Mouse (Mus musculus) limb, embryonic 15.5 days (tissue): ENCODE measurements at regions not wholly inside any gene's neighbourhood (a gene's known extent, or its start where the extent isn't known, plus 50 kb on each side); places are given as distances from the start of the nearest gene placed in this dataset.

ENCODE experiments used
- ATAC-seq: fragments of 200-750 bp; cut with Nextera tagmentation; 2 replicates; pipeline ENCODE4 v1.8.0; 2017; ENCODE audit warnings: low read depth, moderate TSS enrichment; ENCODE audit not compliant: insufficient number of reproducible peaks, low FRiP score, low TSS enrichment
- H3K27ac ChIP-seq: fragments of 300-500 bp; sonication (generic); 2 replicates; pipeline ENCODE4 v1.5.1; 2015; ENCODE audit warnings: moderate library complexity, mild to moderate bottlenecking, inconsistent platforms
- H3K27me3 ChIP-seq: fragments of 300-500 bp; sonication (generic); 2 replicates; pipeline ENCODE4 v1.6.1; 2015; ENCODE audit warnings: inconsistent platforms
- H3K36me3 ChIP-seq: fragments of 300-500 bp; sonication (generic); 2 replicates; pipeline ENCODE4 v1.6.1; 2015; ENCODE audit warnings: inconsistent platforms
- H3K4me1 ChIP-seq: fragments of 300-500 bp; sonication (generic); 2 replicates; pipeline ENCODE4 v1.6.1; 2015; ENCODE audit warnings: inconsistent platforms
- H3K4me2 ChIP-seq: fragments of 300-500 bp; sonication (generic); 2 replicates; pipeline ENCODE4 v1.6.1; 2015; ENCODE audit warnings: mild to moderate bottlenecking, inconsistent platforms
- H3K4me3 ChIP-seq: fragments of 300-500 bp; sonication (generic); 2 replicates; pipeline ENCODE4 v1.5.1; 2015; ENCODE audit warnings: mild to moderate bottlenecking, inconsistent platforms
- H3K9ac ChIP-seq: fragments of 300-500 bp; sonication (generic); 2 replicates; pipeline ENCODE4 v1.6.1; 2015; ENCODE audit warnings: inconsistent platforms
- H3K9me3 ChIP-seq: fragments of 300-500 bp; sonication (generic); 2 replicates; pipeline ENCODE4 v1.6.1; 2016; ENCODE audit warnings: inconsistent platforms
- WGBS: fragments of 180-500 bp; shearing (Covaris S2); methylation state at CpG from one replicate; pipeline ENCODE4 v1.1.7; 2015; 5-methylcytosine and 5-hydroxymethylcytosine counted together

- Histone ChIP-seq H3K4me2 (no peak overlapping the region), H3K4me3 (no peak overlapping the region), H3K9me3 (no peaks in the 10 kb centered on the region), H3K4me1 (no peaks in the 10 kb centered on the region), H3K27me3 (no peaks in the 10 kb centered on the region), H3K36me3 (no peaks in the 10 kb centered on the region), H3K9ac (no peak overlapping the region), H3K27ac (no peak overlapping the region)
- 85% methylated on average over 3 of the region's 3 CpGs for WGBS
- ATAC-seq: no peak
These were observed 184.0 kb downstream of the Btg1 start for GRCm38 (mm10) chr10:96800801-96801200.

GRCm38 (mm10) chr10:96804030-96804784 is 187.4 kb downstream of the Btg1 start:
- Histone ChIP-seq H3K9ac (no peak overlapping the region), H3K9me3 (no peaks in the 10 kb centered on the region), H3K27me3 (no peaks in the 10 kb centered on the region), H3K4me2 (no peak overlapping the region), H3K36me3 (no peaks in the 10 kb centered on the region), H3K4me1 (no peaks in the 10 kb centered on the region), H3K27ac (no peak overlapping the region), H3K4me3 (no peak overlapping the region)
- ATAC-seq: no peak
- WGBS: 38% methylated on average over 7 of the region's 7 CpGs

- H3K4me1 ChIP-seq: no peaks in the 10 kb centered on the region
- no peak overlapping the region for H3K9ac ChIP-seq
- H3K27ac ChIP-seq: no peak overlapping the region
- no peaks in the 10 kb centered on the region for H3K9me3 ChIP-seq
- ATAC-seq: no peak
- H3K36me3 ChIP-seq: no peaks in the 10 kb centered on the region
- H3K4me2 ChIP-seq: no peak overlapping the region
- H3K4me3 ChIP-seq: no peak overlapping the region
- H3K27me3 ChIP-seq: no peaks in the 10 kb centered on the region
- 58% methylated on average over 7 of the region's 7 CpGs for WGBS
These were observed 189.8 kb downstream of the Btg1 start for GRCm38 (mm10) chr10:96806579-96806978.

DNA sequence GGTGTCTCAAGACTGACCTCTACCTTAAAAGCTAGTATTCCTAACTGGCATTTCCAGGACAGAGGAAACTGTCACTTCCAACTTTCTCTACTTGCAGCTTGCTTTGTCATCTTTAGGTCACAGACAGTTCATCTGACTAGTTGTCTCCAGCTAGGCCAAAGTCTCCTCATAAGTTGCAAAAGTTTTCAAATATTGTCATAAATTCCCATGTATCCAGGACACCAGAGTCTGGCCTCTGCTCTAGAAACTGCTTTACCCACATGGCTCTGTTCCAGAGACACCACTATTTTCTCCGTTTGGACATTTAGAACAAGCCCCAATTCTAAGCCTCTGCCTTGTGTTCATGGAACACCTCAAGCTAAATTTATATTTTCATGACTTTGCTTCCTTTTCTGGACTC is 205.0 kb downstream of the Btg1 start:
- no peaks in the 10 kb centered on the region for H3K9me3 ChIP-seq
- H3K4me2 ChIP-seq: no peak overlapping the region
- peak overlapping the region; percentile 43; the same call in 1 of the 2 replicates for H3K27ac ChIP-seq
- WGBS: 28% methylated on average over 1 of the region's 1 CpGs
- H3K27me3 ChIP-seq: no peaks in the 10 kb centered on the region
- H3K9ac ChIP-seq: no peak overlapping the region
- no peak for ATAC-seq
- H3K4me1 ChIP-seq: peaks cover 12% of the 10 kb centered on the region; the same call in 1 of the 2 replicates
- H3K36me3 ChIP-seq: no peaks in the 10 kb centered on the region
- no peak overlapping the region for H3K4me3 ChIP-seq

- H3K9ac ChIP-seq: no peak overlapping the region
- no peaks in the 10 kb centered on the region for H3K36me3 ChIP-seq
- H3K27me3 ChIP-seq: no peaks in the 10 kb centered on the region
- H3K4me3 ChIP-seq: no peak overlapping the region
- peaks cover 12% of the 10 kb centered on the region; the same call in 1 of the 2 replicates for H3K4me1 ChIP-seq
- no peak for ATAC-seq
- WGBS: 21% methylated on average over 7 of the region's 7 CpGs
- H3K27ac ChIP-seq: peak overlapping the region; percentile 43; the same call in 1 of the 2 replicates
- H3K9me3 ChIP-seq: no peaks in the 10 kb centered on the region
- no peak overlapping the region for H3K4me2 ChIP-seq
These were observed 205.8 kb downstream of the Btg1 start for GRCm38 (mm10) chr10:96822344-96823335.

DNA sequence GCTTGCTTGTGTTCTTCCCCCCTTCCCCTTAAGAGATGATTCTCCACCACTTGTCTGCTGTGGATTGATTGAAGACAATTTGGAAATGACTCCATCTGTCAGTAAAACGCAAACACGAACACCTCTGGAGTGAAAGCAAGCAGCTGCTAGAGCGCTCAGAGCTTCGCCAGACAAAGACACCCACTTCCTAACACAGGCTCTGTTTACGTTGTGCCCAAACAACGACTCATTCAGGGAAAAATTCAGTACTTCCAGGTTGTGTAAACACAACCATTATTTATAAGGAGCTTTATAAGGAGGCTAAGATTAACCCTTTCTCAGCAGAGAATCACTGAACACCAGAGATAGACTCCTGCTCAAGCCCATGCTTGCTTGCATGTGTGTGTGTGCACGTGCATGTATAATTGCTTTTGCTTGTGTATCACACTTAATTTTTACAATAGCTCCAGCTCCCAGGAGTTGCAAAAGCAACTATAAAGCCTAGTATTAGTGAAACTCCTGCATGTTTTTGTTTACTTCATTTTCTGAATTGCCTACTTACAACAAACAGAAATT is 209.5 kb downstream of the Btg1 start:
- Histone ChIP-seq H3K36me3 (no peaks in the 10 kb centered on the region), H3K9me3 (no peaks in the 10 kb centered on the region), H3K27me3 (no peaks in the 10 kb centered on the region), H3K4me2 (peak overlapping the region; percentile 10; the same call in 1 of the 2 replicates), H3K27ac (no peak overlapping the region), H3K4me3 (no peak overlapping the region), H3K9ac (no peak overlapping the region), H3K4me1 (peaks cover 12% of the 10 kb centered on the region; the same call in 1 of the 2 replicates)
- WGBS: 19% methylated on average over 7 of the region's 7 CpGs
- ATAC-seq: no peak

DNA sequence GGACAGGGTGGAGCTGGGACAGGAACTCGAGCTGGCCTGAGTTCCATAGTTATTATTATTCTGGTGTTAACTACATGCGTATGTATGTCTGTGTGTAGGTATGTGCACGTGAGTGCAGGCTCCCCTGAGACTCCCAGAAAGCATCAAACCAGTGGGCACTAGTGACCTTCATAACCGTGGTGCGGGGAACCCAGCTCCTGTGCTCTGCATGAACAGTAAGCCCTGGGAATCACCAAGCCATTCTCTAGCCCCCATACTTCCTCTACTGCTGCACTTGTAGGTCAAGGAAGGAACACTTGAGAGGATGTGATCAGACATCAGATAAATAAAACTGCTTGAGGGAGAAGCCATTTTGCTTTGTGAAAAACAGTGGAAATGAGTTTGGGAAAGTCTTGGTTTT is 211.2 kb downstream of the Btg1 start:
- Histone ChIP-seq H3K27ac (no peak overlapping the region), H3K4me3 (no peak overlapping the region), H3K4me1 (0 out of 2 replicates have a peak, but pooled peaks cover 6% of the 10 kb centered on the region), H3K4me2 (no peak overlapping the region), H3K27me3 (no peaks in the 10 kb centered on the region), H3K36me3 (no peaks in the 10 kb centered on the region), H3K9ac (no peak overlapping the region), H3K9me3 (no peaks in the 10 kb centered on the region)
- no peak for ATAC-seq
- WGBS: 76% methylated on average over 5 of the region's 5 CpGs

DNA sequence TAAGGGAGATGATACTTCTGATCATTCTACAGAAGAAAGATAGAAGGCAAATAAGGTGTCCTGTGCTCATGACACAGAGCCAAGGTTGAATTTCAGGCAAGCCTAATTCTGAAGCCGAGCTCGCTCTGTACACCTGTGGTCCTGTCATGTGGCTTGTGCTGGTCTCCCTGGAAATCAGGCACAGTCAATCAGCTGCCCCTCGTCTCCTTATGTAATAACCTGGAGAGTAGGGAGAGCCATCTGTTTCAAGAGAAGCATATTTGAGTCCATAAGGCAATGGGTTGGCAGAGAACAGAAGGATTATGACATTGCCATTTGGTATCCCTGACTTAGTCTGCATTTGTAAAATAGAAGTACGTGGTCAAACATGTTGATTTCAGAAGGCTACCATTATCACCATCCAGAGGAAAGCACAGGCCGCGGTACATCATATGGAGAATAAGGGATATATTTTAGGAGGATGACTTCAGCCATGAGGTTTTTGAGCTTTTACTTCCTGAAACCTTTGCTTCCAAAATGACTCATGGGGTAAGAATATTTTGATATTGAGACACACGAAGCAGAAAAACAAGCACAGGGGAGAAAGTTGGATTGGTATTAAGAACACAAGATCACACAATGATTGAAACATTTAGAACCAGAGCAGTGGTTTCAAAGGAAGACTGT is 211.9 kb downstream of the Btg1 start:
- WGBS: 82% methylated on average over 7 of the region's 7 CpGs
- Histone ChIP-seq H3K4me3 (no peak overlapping the region), H3K9ac (no peak overlapping the region), H3K27me3 (no peaks in the 10 kb centered on the region), H3K36me3 (no peaks in the 10 kb centered on the region), H3K9me3 (no peaks in the 10 kb centered on the region), H3K4me1 (0 out of 2 replicates have a peak, but pooled peaks cover 2% of the 10 kb centered on the region), H3K27ac (no peak overlapping the region), H3K4me2 (no peak overlapping the region)
- ATAC-seq: no peak

GRCm38 (mm10) chr10:96831071-96831470 is 214.3 kb downstream of the Btg1 start:
- ATAC-seq: no peak
- Histone ChIP-seq H3K27ac (no peak overlapping the region), H3K36me3 (no peaks in the 10 kb centered on the region), H3K4me2 (no peak overlapping the region), H3K4me3 (no peak overlapping the region), H3K9me3 (no peaks in the 10 kb centered on the region), H3K4me1 (no peaks in the 10 kb centered on the region), H3K27me3 (no peaks in the 10 kb centered on the region), H3K9ac (no peak overlapping the region)
- 88% methylated on average over 12 of the region's 12 CpGs for WGBS

DNA sequence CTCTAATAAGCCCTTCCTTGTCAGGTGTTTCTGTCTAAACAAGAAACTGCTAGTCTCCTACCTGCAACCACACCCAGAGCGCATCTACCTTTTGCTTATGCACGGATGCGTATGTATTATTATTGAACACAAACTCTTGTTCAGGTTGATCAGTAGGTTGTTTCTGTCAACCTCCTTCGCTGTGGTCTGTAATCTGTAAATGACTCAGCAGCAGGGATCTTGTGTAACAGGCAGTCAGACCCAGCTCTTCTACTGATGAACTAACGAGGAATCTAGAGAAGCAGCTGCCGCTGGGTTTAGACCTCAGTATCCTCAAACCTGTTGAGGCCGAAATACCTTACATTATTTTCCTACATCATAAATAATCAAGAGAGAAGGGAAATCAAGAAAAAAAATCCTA is 220.4 kb downstream of the Btg1 start:
- H3K9ac ChIP-seq: no peak overlapping the region
- no peak overlapping the region for H3K27ac ChIP-seq
- no peaks in the 10 kb centered on the region for H3K9me3 ChIP-seq
- no peaks in the 10 kb centered on the region for H3K27me3 ChIP-seq
- H3K4me2 ChIP-seq: no peak overlapping the region
- 71% methylated on average over 7 of the region's 7 CpGs for WGBS
- H3K4me1 ChIP-seq: no peaks in the 10 kb centered on the region
- no peak overlapping the region for H3K4me3 ChIP-seq
- no peak for ATAC-seq
- H3K36me3 ChIP-seq: no peaks in the 10 kb centered on the region

GRCm38 (mm10) chr10:96841128-96841527 is 224.3 kb downstream of the Btg1 start:
- H3K4me2 ChIP-seq: no peak overlapping the region
- H3K4me1 ChIP-seq: no peaks in the 10 kb centered on the region
- H3K27me3 ChIP-seq: no peaks in the 10 kb centered on the region
- no peak for ATAC-seq
- H3K27ac ChIP-seq: no peak overlapping the region
- H3K36me3 ChIP-seq: no peaks in the 10 kb centered on the region
- H3K9me3 ChIP-seq: no peaks in the 10 kb centered on the region
- no peak overlapping the region for H3K4me3 ChIP-seq
- 64% methylated on average over 2 of the region's 2 CpGs for whole genome bisulfite sequencing
- H3K9ac ChIP-seq: no peak overlapping the region
